Mouse (Mus musculus) heart, embryonic 16.5 days (tissue): ENCODE measurements around the gene Ifitm10. TPM values are rescaled to one million over a fixed set of nuclear protein-coding genes. Genes with fewer than 3 reads are reported as not detected.
"Not testable (repeated sequence)": the region's sequence is repeated elsewhere in the genome, so short reads cannot be mapped to it uniquely, and the experiment has no call there.

Experiments used
- ATAC-seq: fragments of 200-750 bp; cut with Nextera tagmentation; replicated peaks from 2 replicates; pipeline ENCODE4 v1.8.0; 2017; ENCODE audit warnings: moderate number of reproducible peaks; ENCODE audit not compliant: insufficient read depth, low FRiP score; ENCODE audit errors: extremely low read depth
- H3K27ac ChIP-seq: fragments of 300-500 bp; sonication (generic); 2 replicates; pipeline ENCODE4 v1.5.1; 2014; ENCODE audit warnings: mild to moderate bottlenecking, low read length, control low read depth, moderate library complexity
- H3K27me3 ChIP-seq: fragments of 300-500 bp; sonication (generic); 2 replicates; pipeline ENCODE4 v1.6.1; 2014; ENCODE audit warnings: low read length, mixed read lengths; ENCODE audit not compliant: control insufficient read depth, insufficient read depth
- H3K36me3 ChIP-seq: fragments of 300-500 bp; sonication (generic); 2 replicates; pipeline ENCODE4 v1.6.1; 2014; ENCODE audit not compliant: control insufficient read depth, insufficient read depth
- H3K4me1 ChIP-seq: fragments of 300-500 bp; sonication (generic); 2 replicates; pipeline ENCODE4 v1.6.1; 2014; ENCODE audit warnings: low read length, mixed read lengths; ENCODE audit not compliant: control insufficient read depth, insufficient read depth
- H3K4me2 ChIP-seq: fragments of 300-500 bp; sonication (generic); 2 replicates; pipeline ENCODE4 v1.6.1; 2014; ENCODE audit warnings: low read depth, mild to moderate bottlenecking, control low read depth, low read length
- H3K4me3 ChIP-seq: fragments of 300-500 bp; sonication (generic); 2 replicates; pipeline ENCODE4 v1.5.1; 2014; ENCODE audit warnings: mild to moderate bottlenecking, control low read depth, low read length
- H3K9ac ChIP-seq: fragments of 300-500 bp; sonication (generic); 2 replicates; pipeline ENCODE4 v1.6.1; 2014; ENCODE audit warnings: low read length, control low read depth
- H3K9me3 ChIP-seq: fragments of 300-500 bp; sonication (generic); replicated peaks from 2 replicates; pipeline ENCODE4 v1.6.1; 2016; ENCODE audit warnings: low read length; ENCODE audit not compliant: control insufficient read depth
- WGBS: fragments of 180-500 bp; shearing (Covaris S2); extraction: QIAGEN DNeasy Blood & Tissue Kit; methylation state at CpG from one replicate; pipeline ENCODE4 v1.1.7; 2014; 5-methylcytosine and 5-hydroxymethylcytosine counted together
- polyA plus RNA-seq: library from polyadenylated mRNA; unstranded; fragments of >200 nt; fragmentation: Nextera tagmentation; extraction: Ambion mirVana; gene quantifications from 2 replicates; pipeline ENCODE4 v1.2.1, GENCODE M21; 2015

The Ifitm10 gene
- polyA plus RNA-seq, 1 experiment from 2014 or later: 4.9 TPM

- Histone ChIP-seq H3K9me3 (no peaks in the 10 kb centered on the region), H3K4me3 (peak overlapping the region; percentile 79), H3K27ac (peak overlapping the region; percentile 84), H3K9ac (peak overlapping the region; percentile 77), H3K27me3 (peaks cover 2% of the 10 kb centered on the region; the same call in 1 of the 2 replicates), H3K4me1 (peaks cover 17% of the 10 kb centered on the region), H3K4me2 (peak overlapping the region; percentile 79), H3K36me3 (no peaks in the 10 kb centered on the region)
- under 1% methylated on average over 19 of the region's 19 CpGs for WGBS
- ATAC-seq: peak; percentile 71
Measured at GRCm38 (mm10) chr7:142284615-142285080, 88.9 kb downstream of the Ifitm10 start.

DNA sequence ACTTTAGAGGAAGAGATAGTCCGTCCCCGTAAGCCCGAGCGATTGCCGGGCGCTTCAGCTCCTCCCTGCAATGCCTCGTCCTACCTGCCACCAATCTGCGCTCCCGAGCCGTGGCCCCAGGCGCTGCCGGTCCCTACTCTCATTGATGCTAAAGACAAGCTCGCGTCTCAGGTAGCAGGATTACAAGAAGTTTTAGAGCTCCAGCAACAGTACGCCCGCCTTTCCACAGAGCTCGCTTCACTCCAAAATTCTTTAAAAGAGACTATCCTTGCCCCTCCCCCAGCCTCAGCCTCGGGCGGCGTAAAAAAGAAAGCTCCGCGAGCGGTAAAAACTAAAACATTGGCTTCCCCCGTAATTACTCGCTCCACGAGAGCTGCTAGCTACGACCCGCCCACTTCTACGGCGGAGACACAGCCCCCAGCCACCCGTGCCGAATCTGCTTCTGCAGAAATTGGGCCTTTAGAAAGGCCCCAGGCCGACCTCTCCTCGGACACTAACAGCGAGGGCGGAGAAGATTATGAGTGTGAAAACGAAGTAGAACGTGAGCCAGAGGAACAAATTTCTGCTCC is 89.4 kb downstream of the Ifitm10 start:
- H3K4me3 ChIP-seq: peak overlapping the region; percentile 79
- no peaks in the 10 kb centered on the region for H3K9me3 ChIP-seq
- peaks cover 2% of the 10 kb centered on the region; the same call in 1 of the 2 replicates for H3K27me3 ChIP-seq
- H3K4me2 ChIP-seq: peak overlapping the region; percentile 79
- under 1% methylated on average over 38 of the region's 38 CpGs for WGBS
- no peaks in the 10 kb centered on the region for H3K36me3 ChIP-seq
- peak; percentile 63; the same call in 1 of the 2 replicates for ATAC-seq
- H3K27ac ChIP-seq: peak overlapping the region; percentile 84
- H3K4me1 ChIP-seq: peaks cover 17% of the 10 kb centered on the region
- peak overlapping the region; percentile 77 for H3K9ac ChIP-seq

GRCm38 (mm10) chr7:142282847-142283246 is 90.7 kb downstream of the Ifitm10 start:
- not testable (repeated sequence) for ATAC-seq, H3K27me3 ChIP-seq, H3K9me3 ChIP-seq, H3K27ac ChIP-seq, H3K36me3 ChIP-seq, H3K4me3 ChIP-seq, H3K4me2 ChIP-seq, H3K9ac ChIP-seq
- WGBS: 27% methylated on average over 2 of the region's 2 CpGs
- H3K4me1 ChIP-seq: peaks cover 17% of the 10 kb centered on the region

DNA sequence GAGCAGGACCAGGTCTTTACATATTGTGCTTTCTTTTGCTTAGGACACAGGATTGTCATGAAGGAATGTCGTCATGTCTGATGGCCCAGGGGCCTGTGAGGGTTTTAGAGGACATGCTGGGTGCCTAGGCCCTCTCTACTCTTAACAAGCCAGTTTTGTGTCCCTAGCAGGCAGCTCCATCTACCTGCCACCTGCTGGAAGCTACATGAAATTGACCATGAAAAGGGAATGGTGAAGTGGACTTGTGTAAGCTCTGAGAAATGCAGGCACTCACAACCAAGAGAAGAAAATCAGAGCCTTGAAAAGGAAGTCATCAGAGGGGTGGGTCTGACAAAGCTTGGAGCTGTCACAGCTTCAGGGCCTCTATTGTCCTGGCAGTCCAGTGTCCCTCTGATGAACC is 94.3 kb downstream of the Ifitm10 start:
- not testable (repeated sequence) for H3K4me2 ChIP-seq, H3K4me3 ChIP-seq, H3K27ac ChIP-seq, H3K36me3 ChIP-seq, ATAC-seq, H3K27me3 ChIP-seq, H3K9me3 ChIP-seq, H3K9ac ChIP-seq
- peaks cover 10% of the 10 kb centered on the region; the same call in 1 of the 2 replicates for H3K4me1 ChIP-seq
- WGBS: 76% methylated on average over 1 of the region's 1 CpGs

GRCm38 (mm10) chr7:142278183-142278582 is 95.4 kb downstream of the Ifitm10 start:
- 0% methylated on average over 3 of the region's 3 CpGs for WGBS
- H3K9me3 ChIP-seq, ATAC-seq, H3K9ac ChIP-seq, H3K4me2 ChIP-seq, H3K36me3 ChIP-seq, H3K4me1 ChIP-seq, H3K27ac ChIP-seq, H3K4me3 ChIP-seq, H3K27me3 ChIP-seq: not testable (repeated sequence)

Other genes starting within 250 kb of the Ifitm10 start
- gene Gm39115, start 237.7 kb downstream of the Ifitm10 start, polyA plus RNA-seq: not detected in 2 replicates
- not detected in 2 replicates for gene Gm45337, start 229.1 kb downstream of the Ifitm10 start, polyA plus RNA-seq
- not detected in 2 replicates for gene Gm29735, start 216.6 kb downstream of the Ifitm10 start, polyA plus RNA-seq
- gene Gm4553, start 208.0 kb downstream of the Ifitm10 start, polyA plus RNA-seq: not detected in 2 replicates
- not detected in 2 replicates for gene Krtap5-2, start 197.7 kb downstream of the Ifitm10 start, polyA plus RNA-seq
- not detected in 2 replicates for gene Gm10153, start 183.4 kb downstream of the Ifitm10 start, polyA plus RNA-seq
- gene Krtap5-3, start 172.4 kb downstream of the Ifitm10 start, polyA plus RNA-seq: not detected in 2 replicates
- not detected in 2 replicates for gene Gm7579, start 161.9 kb downstream of the Ifitm10 start, polyA plus RNA-seq
- not detected in 2 replicates for gene Krtap5-5, start 143.8 kb downstream of the Ifitm10 start, polyA plus RNA-seq
- not detected in 2 replicates for gene Gm40460, start 132.7 kb downstream of the Ifitm10 start, polyA plus RNA-seq
- gene Gm2431, start 115.4 kb downstream of the Ifitm10 start, polyA plus RNA-seq: not detected in 2 replicates
- not detected in 2 replicates for gene Gm4559, start 99.4 kb downstream of the Ifitm10 start, polyA plus RNA-seq
- not detected in 2 replicates for gene Krtap5-1, start 76.6 kb downstream of the Ifitm10 start, polyA plus RNA-seq
- 0.18 TPM in 1 of 2 replicates, not detected in the other for gene Krtap5-4, start 70.2 kb downstream of the Ifitm10 start, polyA plus RNA-seq
- gene Gm49369, start 8.9 kb upstream of the Ifitm10 start, polyA plus RNA-seq: not detected in 2 replicates
- gene Ctsd, start 14.3 kb upstream of the Ifitm10 start, polyA plus RNA-seq: 470 and 482 TPM in 2 replicates
- gene Syt8, start 61.1 kb upstream of the Ifitm10 start, polyA plus RNA-seq: 0.17 and 0.32 TPM in 2 replicates
- 14.1 and 27.0 TPM in 2 replicates for gene Tnni2, start 68.1 kb upstream of the Ifitm10 start, polyA plus RNA-seq
- 73.5 and 83.5 TPM in 2 replicates for gene Lsp1, start 87.1 kb upstream of the Ifitm10 start, polyA plus RNA-seq
- gene Tnnt3, start 125.1 kb upstream of the Ifitm10 start, polyA plus RNA-seq: 5.3 and 17.1 TPM in 2 replicates
- gene Mrpl23, start 158.9 kb upstream of the Ifitm10 start, polyA plus RNA-seq: 14.2 and 20.0 TPM in 2 replicates